Mouse (Mus musculus) lung, postnatal 25 days (tissue): ENCODE data around the gene Dlg2.
A peak's percentile ranks its signal among the peaks of the same experiment; 100 is the strongest.

Experiments used
- DNase-seq: peaks from one replicate; pipeline ENCODE4 v3.0.0; 2022; ENCODE audit warnings: low spot score

The Dlg2 gene

DNA sequence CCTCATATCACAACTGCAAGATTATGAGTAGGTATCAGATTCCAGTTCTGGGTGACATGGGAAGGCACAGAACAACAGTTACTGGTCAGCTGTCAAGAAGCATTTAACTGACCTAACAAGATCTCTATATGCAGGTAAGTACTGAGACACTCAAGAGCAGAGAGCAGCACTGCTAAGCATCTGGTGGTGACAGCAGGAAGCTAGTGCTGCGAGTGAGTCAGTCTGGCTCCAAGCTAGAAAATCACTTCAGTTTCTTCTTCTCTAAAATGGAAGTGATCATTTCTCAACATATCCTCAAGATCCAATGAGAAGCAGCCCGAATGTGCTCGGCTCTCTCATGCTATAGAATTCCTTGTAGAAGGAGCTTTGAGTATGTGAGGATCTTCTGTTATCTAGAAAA, 1618.7 kb downstream of the Dlg2 start:
- no peak for DNase-seq

DNA sequence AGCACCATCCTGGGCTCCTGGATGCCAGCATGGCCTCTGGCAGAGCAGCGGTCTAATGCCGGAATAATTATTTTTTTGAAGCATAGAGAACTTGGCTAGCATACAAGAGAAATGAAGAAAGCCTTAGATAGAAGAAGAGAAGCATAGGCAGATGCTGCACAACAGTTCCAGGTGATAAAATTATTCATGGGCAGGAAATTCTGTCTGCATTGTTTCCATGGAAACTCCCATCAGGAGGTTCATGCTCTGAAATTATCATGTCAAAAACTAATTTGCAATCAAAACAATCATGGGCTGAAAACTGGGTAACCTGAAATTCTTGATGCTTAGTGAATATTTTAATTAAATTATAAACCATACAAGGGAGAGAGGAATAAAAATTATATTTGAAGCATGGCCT, 1624.4 kb downstream of the Dlg2 start:
- no peak for DNase-seq

DNA sequence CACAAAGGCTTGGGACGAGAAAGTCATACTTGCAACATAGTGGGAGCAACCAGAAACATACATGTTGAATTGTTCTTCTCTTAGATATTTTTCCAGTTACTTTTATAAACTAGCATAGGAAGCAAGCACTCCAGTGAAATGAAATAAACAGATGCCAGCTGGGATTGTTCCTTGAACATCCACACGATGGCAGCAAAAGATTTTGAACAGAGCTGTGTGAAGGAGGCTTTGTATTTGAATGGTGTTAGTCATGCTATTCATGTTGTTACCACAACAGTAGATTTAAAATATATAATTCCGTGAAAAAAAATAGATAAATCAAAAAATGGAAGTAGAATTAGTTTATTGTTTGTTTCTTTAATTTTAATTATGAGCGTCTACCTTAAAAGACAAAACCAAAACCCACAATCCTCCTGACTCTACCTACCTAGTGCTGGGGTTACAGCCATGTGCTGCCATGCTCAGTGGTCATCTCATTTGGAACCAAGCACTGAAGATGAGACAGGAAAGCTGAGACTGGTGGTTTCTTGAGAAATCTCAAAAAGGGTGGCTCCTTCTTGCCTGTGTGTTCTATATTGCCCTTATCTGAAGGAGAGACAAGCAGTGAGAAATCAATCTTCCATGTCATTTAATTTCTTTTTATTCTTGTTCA, 1626.5 kb downstream of the Dlg2 start:
- peak; percentile 19 for DNase-seq

DNA sequence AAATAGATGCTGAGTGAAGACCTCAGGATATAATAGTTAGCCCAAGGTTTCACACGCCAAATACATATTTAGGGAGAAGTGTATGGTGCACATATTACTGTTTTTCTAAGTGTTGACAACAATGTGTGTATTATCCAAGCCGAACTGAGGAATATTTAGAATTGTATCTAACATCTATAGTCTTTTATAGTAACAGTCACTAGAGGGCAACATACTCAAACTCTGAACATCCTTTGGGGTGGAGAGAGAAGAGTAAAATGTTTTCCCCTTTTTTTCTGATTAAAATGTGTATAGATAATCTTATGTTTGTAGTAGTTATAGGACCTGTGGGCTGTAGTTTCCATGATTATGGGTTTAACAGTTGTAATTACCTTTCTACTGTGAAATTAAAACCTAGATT, 1629.0 kb downstream of the Dlg2 start:
- DNase-seq: no peak

DNA sequence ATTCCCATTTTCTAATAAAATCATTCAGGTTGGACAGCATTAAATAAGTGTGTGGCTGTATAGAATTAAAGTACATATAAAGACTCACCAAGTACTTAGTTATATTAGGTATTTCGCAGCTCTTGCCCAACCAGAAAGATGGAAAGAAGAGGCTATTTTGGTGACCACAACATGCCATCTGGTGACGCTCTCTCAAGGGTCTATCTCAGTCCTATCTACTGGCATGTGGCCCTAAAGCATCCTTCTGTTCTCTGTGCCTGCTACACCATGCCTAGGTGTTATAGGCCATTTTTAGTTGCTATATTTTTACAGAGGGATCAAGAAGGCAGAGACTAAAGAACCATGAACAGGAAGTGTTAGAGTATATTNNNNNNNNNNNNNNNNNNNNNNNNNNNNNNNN, 1629.5 kb downstream of the Dlg2 start:
- no peak for DNase-seq

DNA sequence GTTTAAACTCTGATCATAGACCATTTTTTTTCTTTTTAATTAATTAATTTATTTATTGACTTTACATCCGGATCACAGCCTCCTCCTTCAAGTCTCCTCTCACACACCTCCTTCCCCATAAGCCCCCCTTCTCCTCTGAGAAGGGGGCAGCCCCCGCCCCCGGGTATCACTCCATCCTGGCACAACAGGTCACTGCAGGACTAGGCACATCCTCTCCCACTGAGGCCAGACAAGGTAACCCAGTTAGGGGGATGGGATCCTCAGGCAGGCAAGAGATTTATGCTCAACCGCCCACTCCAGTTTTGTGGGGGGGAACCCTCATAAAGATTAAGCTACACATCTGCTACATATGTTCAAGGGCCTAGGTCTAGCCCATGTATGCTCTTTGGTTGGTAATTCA, 1636.6 kb downstream of the Dlg2 start:
- no peak for DNase-seq

DNA sequence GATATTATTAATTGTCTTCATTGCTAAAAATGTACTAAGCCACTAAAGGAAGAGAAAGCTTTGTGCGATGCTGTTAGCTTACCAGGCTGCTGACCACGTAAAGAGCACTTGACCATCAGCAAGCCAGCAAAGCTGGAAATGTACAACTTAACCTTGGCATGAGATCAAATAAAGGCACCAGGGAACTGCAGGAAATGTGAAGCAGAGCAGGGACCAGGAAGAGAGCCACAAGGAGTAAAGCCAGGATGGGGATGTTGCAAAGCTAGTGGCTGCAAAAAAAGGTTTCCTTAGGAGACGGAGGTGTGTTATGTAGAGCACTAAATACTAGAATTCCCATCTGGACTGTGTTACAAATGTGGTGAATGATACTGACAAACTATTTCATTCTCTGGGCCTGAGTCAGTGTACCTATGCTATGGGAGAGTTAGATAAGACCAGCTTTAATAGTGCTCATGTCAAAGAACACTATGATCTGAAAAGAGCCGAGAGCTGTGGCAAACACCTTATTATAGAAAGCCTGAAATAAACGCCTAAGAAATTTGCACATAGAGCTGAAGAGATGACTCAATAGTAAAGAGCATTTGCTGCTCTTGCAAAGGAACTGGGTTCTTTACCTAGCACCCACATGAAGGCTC, 1638.9 kb downstream of the Dlg2 start:
- DNase-seq: no peak

DNA sequence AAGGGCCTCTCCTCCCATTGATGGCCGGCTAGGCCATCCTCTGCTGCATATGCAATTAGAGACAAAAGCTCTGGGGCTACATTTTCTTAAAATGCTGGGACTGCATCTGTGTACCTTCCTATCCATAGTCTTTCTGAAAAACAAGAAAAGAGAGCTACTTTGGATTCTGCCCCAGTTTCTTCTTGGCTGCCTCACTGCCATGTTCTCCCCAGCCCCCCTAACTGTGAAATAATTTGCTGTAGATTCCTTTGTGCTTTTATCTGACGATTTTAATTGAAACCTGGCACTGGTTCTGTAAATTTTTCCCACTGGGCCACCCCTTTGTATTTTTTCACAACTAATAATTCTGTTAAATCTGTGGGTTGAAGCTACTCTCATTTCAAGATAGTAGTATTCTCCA, 1646.8 kb downstream of the Dlg2 start:
- no peak for DNase-seq

DNA sequence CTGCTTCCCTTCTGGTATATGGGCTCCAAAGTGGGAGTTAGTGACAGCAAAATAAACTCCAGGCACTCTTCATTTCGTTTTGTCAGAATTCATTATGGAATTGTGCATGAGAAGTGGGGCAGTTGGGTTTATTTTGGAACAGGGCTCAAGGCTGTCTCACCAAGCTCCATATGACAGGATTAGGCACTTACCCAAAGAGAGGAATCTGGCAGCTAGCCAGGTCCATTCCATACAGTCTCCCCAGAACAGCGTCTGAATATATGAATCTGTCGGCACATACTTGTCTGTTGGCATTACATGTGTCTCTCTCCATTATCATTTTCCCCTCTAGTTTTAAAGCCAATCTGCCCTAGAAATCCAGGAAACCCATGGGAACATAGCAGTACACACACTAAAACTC, 1649.4 kb downstream of the Dlg2 start:
- DNase-seq: no peak

DNA sequence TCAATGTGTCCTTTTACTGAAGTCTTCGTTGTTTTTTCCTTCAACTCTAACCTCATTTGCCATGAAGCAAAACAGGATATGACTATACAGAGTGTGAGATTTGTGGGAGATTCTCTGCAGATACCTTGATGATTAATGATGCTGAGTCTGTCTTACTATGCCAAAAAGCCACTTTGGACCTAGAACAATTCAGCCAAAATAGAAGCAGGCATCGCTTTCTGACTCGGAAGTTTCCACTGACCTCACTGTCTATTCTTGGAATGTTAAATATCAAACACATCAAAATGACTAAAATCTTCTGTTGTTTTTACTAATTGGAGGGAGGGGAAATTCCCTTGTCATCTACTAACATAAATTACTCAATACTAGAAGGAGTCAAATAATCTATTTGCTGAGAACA, 1657.8 kb downstream of the Dlg2 start:
- DNase-seq: no peak

DNA sequence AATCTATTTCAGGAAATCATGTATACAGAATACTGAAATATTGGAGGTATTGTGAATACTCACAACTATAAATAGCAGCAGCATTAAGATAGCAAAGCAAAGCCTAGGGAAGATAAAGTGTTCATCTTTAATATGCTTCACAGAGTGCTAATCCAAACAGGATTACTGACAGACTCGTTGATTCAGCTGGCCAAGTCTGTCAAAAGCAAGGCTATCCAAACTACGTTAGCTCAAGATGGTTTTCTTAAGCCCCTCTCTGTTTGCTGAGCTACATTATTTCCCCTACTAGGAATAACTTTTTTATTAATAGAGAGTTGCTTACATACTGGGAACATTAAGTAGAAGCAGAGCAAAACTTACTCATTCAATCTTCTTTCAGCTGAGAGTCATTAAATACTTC, 1659.2 kb downstream of the Dlg2 start:
- DNase-seq: no peak

DNA sequence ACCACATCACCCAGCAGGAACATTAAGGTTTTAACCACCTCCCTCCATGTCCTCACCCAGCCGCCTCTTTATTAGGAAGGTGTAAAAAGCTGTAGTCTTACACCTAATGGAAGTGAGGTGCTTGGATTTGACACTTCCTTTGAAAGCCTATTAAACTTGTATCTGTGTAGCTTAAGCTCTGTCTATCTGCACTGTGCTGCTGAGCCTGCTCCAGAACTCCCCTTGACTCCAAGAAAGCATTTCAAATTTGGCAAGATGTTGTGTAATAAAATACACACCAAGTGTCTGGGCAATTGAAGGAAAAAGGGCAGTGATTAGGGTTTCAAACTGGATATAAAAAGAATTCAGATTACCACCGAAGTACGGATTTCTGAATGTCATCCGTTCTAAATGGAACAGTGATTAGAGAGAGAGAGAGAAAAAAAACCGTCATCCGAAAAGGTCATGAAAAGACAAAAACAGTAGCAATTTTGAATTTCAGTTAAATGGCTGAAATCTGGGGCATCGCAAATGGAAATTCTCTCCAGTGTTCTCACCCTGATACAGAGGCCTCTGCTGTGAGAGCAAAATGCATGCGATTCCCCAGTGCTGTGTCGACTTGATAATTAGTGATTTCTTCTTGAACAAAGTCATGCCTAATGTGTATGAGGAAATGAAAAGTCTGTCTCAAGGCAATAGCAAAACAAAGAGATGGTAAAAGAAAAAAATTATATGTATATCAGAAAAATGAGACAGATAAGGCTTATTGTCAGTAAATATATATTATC, 1663.8 kb downstream of the Dlg2 start:
- DNase-seq: no peak

DNA sequence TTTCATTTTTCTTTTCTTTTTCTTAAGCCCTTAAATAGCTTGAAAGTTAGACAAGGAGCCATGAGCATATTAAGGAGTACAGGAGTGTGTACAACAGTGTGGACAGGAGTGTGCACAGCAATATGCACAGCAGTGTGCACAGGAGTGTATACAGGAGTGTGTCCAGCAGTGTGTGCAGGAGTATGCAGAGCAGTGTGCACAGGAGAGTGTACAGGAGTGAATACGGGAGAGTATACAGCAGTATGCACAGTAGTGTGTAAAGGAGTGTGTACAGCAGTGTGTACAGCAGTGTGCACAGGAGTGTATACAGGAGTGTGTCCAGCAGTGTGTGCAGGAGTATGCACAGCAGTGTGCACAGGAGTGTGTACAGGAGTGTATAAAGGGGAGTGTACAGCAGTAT, 1671.0 kb downstream of the Dlg2 start:
- no peak for DNase-seq

DNA sequence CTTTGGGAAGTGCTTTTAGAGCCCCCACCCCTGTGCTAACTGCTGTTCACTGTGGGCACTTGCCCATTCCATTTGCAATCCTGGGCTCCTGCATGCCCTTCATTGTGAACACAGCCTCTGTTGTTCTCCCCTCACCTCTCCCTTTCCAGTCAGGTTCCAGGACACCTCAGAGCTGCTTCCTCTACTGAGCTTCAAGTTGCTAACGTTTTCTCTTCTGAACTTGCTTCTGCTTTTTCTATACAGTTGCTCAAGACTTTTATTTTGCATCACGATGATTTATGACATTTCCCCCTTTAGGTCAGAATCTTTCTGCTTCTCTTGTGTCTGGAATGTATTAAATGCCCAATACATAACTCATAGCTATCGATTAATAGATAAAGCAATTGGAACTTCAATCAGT, 1674.3 kb downstream of the Dlg2 start:
- no peak for DNase-seq

DNA sequence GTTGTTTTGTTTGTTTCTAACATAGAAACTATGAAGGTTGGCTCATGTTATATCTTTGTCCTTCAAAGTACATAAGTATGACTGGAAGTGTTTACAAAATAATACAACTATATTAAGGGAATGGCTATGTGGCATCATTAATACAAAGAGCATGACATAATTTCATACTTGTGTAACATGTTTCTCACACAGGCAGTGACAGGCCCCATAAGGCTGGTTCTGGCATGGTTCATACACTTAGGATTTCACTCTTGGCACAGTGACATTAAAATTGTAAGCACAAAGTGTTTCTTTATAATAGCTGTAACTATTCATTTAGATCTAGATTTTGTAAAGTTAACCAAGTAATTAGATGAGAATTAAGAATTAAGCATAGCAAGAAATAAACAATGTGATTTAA, 1678.1 kb downstream of the Dlg2 start:
- no peak for DNase-seq

DNA sequence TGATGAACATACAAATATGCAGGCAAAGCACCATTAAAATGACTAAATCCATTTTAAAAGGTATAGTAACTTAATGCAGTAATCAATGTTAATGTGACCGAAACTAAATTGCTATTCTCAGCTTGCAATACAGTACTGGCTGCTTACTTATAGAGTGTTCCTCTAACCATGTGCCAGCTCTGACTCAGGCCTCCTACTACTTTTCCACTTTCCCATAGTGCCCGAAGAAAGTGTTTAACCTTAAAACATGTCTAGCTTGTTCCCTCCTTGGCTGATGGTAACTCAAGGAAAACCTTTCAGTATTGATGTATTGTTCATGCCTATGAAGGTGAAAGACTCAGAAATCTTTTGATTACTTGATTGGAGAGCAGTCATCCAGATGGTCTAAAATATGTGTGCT, 1686.7 kb downstream of the Dlg2 start:
- DNase-seq: no peak

DNA sequence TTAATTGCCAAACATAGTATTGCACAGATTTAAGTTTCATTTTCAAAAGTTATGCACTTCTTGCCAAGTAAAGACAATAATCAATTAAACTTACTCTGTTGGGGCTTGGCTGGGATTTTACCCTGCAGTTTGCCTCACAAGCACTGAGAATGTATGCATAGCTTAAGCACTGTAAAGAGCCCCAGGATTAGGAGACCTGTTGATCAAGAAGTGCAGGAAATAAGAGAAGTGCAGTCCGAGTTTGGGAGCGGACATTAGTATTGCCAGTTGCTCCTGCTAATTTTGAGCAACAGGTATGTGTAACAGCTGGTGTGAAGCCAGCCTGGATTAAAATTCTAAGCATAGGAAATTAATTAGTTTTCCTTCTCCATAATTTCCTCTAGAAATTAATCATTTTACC, 1687.8 kb downstream of the Dlg2 start:
- DNase-seq: no peak

DNA sequence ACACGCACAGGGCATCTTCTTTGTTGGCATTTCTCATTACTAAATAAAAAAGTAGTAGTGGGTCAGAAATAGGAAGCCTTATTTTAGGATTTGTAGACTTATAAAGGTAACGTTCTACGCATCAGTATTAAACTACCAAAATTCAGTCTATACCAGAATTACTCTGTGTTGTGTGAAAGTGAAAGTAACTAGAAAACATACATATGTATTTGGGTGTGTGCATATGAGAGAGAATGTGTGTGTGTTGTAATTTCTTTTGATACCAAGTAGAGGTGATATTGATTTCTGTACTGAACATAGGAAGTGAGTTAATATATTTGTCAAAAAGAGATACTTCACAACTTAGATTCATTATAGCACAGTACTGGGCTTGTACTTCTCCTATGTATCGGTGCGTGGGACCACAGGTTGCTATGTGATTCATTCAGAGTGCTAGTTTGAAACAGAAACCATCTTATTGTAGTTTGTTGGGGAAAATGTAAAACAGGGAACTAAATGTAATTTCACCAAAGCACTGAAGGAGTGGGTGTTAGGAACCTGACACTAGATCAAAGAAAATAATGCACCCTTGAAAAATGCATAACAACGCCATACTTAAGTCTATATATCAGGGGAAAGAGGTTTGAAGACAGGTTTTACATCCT, 1688.5 kb downstream of the Dlg2 start:
- DNase-seq: no peak

DNA sequence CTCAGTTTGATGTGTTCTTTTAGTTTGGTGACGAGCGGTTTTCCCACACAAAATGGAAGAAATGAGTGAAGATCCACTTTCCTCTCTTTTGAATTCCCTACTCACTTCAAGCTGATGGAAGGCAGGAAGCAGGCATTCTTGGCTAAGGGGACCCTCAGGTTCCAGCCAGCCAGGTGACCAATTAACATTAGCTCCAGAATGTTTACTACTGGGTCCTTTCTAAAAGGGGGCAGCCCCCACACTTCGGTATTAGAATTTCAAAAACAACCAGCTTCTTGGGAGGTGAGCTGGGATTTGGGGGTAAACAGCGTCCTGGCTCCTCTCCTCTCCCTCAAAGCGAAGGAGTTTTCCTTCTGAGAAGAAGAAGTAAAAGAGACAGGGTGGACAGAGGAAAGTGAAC, 1703.6 kb downstream of the Dlg2 start:
- DNase-seq: no peak

DNA sequence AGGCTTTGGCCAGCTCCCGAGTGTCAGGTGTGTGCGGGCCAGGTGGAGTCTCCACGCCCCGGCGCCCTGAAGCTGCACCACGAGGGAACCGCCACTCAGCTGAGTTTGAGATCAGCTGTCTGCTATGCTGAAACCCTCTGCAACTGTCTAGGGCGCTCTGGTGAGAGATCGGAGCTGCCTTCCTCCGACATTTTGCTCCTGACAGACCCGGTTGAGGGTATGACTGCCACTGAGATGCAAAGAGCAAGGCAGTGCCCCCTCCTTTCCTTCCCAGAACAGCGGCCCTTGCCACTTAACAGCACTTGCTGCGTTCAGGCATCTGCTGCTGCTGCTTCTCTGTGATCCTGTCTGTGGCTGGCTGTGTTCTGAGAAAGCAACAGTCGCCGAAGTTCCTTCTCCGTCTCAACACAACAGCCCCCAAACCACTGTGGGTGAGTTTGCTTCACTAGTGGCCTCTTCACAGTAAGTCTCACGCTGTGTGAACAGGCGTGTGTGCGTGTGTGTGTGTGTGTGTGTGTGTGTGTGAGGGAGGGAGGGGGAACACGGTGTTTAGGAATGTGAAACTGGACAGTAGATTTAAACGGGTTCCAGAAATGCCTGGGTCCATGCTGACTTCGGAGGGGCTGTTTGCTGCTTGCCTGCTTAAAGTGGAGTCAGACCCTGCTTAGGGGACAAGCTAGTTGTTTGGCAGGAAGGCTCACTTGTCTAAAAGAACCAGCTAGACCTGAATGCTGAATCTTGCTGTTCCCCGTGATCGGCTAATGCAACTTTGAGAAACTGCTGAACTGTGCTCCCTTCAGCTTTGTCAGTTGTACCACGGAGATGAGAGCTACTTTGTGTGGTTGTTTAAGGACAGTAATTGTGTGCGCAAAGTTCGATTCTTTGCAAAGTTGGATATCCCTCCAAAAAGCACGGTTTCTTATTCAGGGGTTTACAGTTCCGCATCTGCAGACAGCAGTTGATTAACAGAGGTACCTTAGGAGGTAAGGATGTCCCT, 1704.4 kb downstream of the Dlg2 start:
- no peak for DNase-seq

DNA sequence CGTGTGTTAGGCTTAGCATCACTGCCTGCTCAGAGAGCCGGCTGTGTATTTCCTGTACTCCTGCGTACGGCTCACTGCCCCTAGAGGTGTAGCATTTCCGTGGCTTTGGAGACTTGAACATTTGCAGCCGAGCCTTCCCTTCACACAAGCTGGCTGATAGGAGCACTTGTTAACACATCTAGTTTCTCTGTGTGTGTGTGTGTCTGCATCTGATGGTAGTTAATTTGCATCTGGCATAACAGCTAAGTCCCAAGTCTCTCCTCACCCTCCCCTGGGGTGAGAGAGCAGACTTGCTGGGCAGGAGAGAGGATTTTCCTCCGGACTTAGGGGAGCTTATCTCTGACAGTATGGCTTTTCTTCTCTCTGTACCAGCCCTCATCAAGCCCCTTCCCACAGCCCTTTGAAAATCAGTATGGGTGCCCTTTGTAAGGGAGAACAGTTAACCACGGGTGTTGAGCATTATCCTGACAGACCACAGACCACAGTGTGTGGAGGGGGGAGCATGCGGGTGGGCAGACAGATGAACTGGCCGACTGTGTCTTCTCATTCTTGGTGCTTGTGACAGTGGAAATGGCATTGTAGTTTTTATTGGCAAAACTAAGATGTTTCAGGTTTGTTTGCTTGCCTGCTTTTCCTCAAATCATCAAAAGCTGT, 1705.6 kb downstream of the Dlg2 start:
- DNase-seq: no peak
